Mouse (Mus musculus) brain, embryonic 14.5 days (tissue): ENCODE measurements around the gene Rasa3.

Experiments used
- CTCF ChIP-seq: fragments of 200-500 bp; IDR thresholded peaks from 2 replicates; pipeline ENCODE4 v1.5.1; 2012; ENCODE audit warnings: inconsistent platforms, mild to moderate bottlenecking, moderate library complexity, borderline replicate concordance; ENCODE audit not compliant: insufficient read depth, insufficient read length; ENCODE audit errors: extremely low read depth
- POLR2A ChIP-seq: fragments of 200-500 bp; IDR thresholded peaks from 2 replicates; pipeline ENCODE4 v1.6.1; 2012; ENCODE audit warnings: mild to moderate bottlenecking, inconsistent platforms, borderline replicate concordance; ENCODE audit not compliant: poor library complexity, insufficient read depth, insufficient read length, severe bottlenecking; ENCODE audit errors: extremely low read depth

DNA sequence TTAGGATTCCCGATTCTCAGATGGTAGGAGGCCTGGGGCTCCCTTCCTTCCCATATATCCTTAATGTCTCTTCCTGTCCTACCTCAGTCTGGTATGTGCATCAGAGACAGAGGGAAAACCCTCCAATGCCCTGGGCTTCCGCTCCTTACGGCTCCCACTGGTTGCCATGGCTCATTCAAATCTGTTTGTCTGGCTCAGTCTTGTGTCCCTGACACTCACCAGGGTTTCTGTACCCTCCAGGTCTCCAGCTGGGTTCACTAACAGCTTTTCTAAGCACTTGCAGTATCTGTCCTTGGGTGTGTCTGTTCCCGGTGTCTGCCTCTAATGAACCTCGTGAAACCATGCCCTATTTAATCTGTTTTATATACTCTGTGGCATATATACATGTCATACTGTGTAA lies 135.9 kb downstream of the Rasa3 start:
- TF ChIP-seq CTCF (no peak), POLR2A (no peak)
